Mouse (Mus musculus) brain, embryonic 18.5 days (tissue): ENCODE measurements at regions not wholly inside any gene's neighbourhood (a gene's known extent, or its start where the extent isn't known, plus 50 kb on each side); places are given as distances from the start of the nearest gene placed in this dataset.

Experiments used
- DNase-seq: peaks from one replicate; pipeline ENCODE4 v3.0.0-alpha.2; 2012; ENCODE audit warnings: low read depth, low spot score

GRCm38 (mm10) chr5:6103107-6103506 lies 354.0 kb upstream of the Steap1 start:
- peak; percentile 18 for DNase-seq
